Mouse (Mus musculus) stomach, embryonic 15.5 days (tissue): ENCODE data around the gene Tmem54. TPM values are rescaled to one million over a fixed set of nuclear protein-coding genes. Genes with fewer than 3 reads are reported as not detected.

Experiments used
- ATAC-seq: fragments of 200-750 bp; cut with Nextera tagmentation; 2 replicates; pipeline ENCODE4 v1.8.0; 2017; ENCODE audit warnings: low read depth, moderate number of reproducible peaks, moderate TSS enrichment; ENCODE audit not compliant: insufficient read depth, low FRiP score
- H3K27ac ChIP-seq: fragments of 300-500 bp; sonication (generic); 2 replicates; pipeline ENCODE4 v1.5.1; 2015; ENCODE audit warnings: mild to moderate bottlenecking, inconsistent platforms
- H3K27me3 ChIP-seq: fragments of 300-500 bp; sonication (generic); replicated peaks from 2 replicates; pipeline ENCODE4 v1.6.1; 2015; ENCODE audit warnings: inconsistent platforms
- H3K36me3 ChIP-seq: fragments of 300-500 bp; sonication (generic); 2 replicates; pipeline ENCODE4 v1.6.1; 2015; ENCODE audit warnings: inconsistent platforms
- H3K4me1 ChIP-seq: fragments of 300-500 bp; sonication (generic); 2 replicates; pipeline ENCODE4 v1.6.1; 2015; ENCODE audit warnings: inconsistent platforms
- H3K4me2 ChIP-seq: fragments of 300-500 bp; sonication (generic); 2 replicates; pipeline ENCODE4 v1.6.1; 2015; ENCODE audit warnings: mild to moderate bottlenecking, inconsistent platforms
- H3K4me3 ChIP-seq: fragments of 300-500 bp; sonication (generic); replicated peaks from 2 replicates; pipeline ENCODE4 v1.5.1; 2015; ENCODE audit warnings: inconsistent platforms
- H3K9ac ChIP-seq: fragments of 300-500 bp; sonication (generic); 2 replicates; pipeline ENCODE4 v1.6.1; 2015; ENCODE audit warnings: inconsistent platforms
- H3K9me3 ChIP-seq: fragments of 300-500 bp; sonication (generic); 2 replicates; pipeline ENCODE4 v1.6.1; 2016; ENCODE audit warnings: inconsistent platforms
- WGBS: fragments of 180-500 bp; shearing (Covaris S2); methylation state at CpG from one replicate; pipeline ENCODE4 v1.1.7; 2015; 5-methylcytosine and 5-hydroxymethylcytosine counted together
- polyA plus RNA-seq: library from polyadenylated mRNA; unstranded; fragments of >200 nt; fragmentation: Nextera tagmentation; extraction: Ambion mirVana; gene quantifications from 2 replicates; pipeline ENCODE4 v1.2.1, GENCODE M21; 2015

Gene Tmem54
- polyA plus RNA-seq, 1 experiment from 2014 or later, result 47.7 TPM

GRCm38 (mm10) chr4:129106073-129106472, 725 bp downstream of the Tmem54 start:
- Histone ChIP-seq H3K4me3 (peak overlapping the region; percentile 33), H3K36me3 (no peaks in the 10 kb centered on the region), H3K4me2 (peak overlapping the region; percentile 48), H3K9me3 (no peaks in the 10 kb centered on the region), H3K9ac (no peak overlapping the region), H3K27me3 (peaks cover 3% of the 10 kb centered on the region; the same call in 1 of the 2 replicates), H3K4me1 (0 out of 2 replicates have a peak, but pooled peaks cover 15% of the 10 kb centered on the region), H3K27ac (no peak overlapping the region)
- WGBS, result 33% methylated on average over 9 of the region's 9 CpGs
- ATAC-seq, result no peak

- no peak overlapping the region for H3K4me2 ChIP-seq
- H3K27me3 ChIP-seq, result peaks cover 3% of the 10 kb centered on the region; the same call in 1 of the 2 replicates
- H3K9me3 ChIP-seq, result no peaks in the 10 kb centered on the region
- no peak overlapping the region for H3K9ac ChIP-seq
- WGBS, result 55% methylated on average over 10 of the region's 10 CpGs
- peak overlapping the region; percentile 16; the same call in 1 of the 2 replicates for H3K27ac ChIP-seq
- no peak overlapping the region for H3K4me3 ChIP-seq
- ATAC-seq, result no peak
- peaks cover 22% of the 10 kb centered on the region for H3K4me1 ChIP-seq
- no peaks in the 10 kb centered on the region for H3K36me3 ChIP-seq
Observed at GRCm38 (mm10) chr4:129107348-129107899, 2.1 kb downstream of the Tmem54 start.

GRCm38 (mm10) chr4:129108624-129109023, 3.3 kb downstream of the Tmem54 start:
- no peak overlapping the region for H3K4me3 ChIP-seq
- ATAC-seq, result no peak
- H3K9me3 ChIP-seq, result no peaks in the 10 kb centered on the region
- H3K4me2 ChIP-seq, result no peak overlapping the region
- H3K36me3 ChIP-seq, result no peaks in the 10 kb centered on the region
- no peak overlapping the region for H3K27ac ChIP-seq
- no peak overlapping the region for H3K9ac ChIP-seq
- WGBS, result 81% methylated on average over 7 of the region's 7 CpGs
- H3K27me3 ChIP-seq, result peaks cover 3% of the 10 kb centered on the region; the same call in 1 of the 2 replicates
- H3K4me1 ChIP-seq, result peaks cover 33% of the 10 kb centered on the region

- H3K4me3 ChIP-seq, result no peak overlapping the region
Observed at GRCm38 (mm10) chr4:129110804-129111203, 5.5 kb downstream of the Tmem54 start.

GRCm38 (mm10) chr4:129111350-129111749, 6.0 kb downstream of the Tmem54 start:
- H3K4me2 ChIP-seq, result no peak overlapping the region
- peaks cover 25% of the 10 kb centered on the region for H3K4me1 ChIP-seq
- ATAC-seq, result no peak
- H3K27ac ChIP-seq, result no peak overlapping the region
- no peak overlapping the region for H3K4me3 ChIP-seq
- no peaks in the 10 kb centered on the region for H3K36me3 ChIP-seq
- H3K9ac ChIP-seq, result no peak overlapping the region
- WGBS, result 54% methylated on average over 11 of the region's 11 CpGs
- H3K9me3 ChIP-seq, result no peaks in the 10 kb centered on the region
- H3K27me3 ChIP-seq, result no peaks in the 10 kb centered on the region

More at GRCm38 (mm10) chr4:129110804-129111203, 5.5 kb downstream of the Tmem54 start:
- Histone ChIP-seq H3K4me1 (peaks cover 26% of the 10 kb centered on the region), H3K36me3 (no peaks in the 10 kb centered on the region), H3K9ac (no peak overlapping the region), H3K9me3 (no peaks in the 10 kb centered on the region), H3K27ac (no peak overlapping the region), H3K4me2 (no peak overlapping the region), H3K27me3 (no peaks in the 10 kb centered on the region)
- WGBS, result 81% methylated on average over 6 of the region's 6 CpGs
- ATAC-seq, result no peak

GRCm38 (mm10) chr4:129112231-129112630, 6.9 kb downstream of the Tmem54 start:
- Histone ChIP-seq H3K36me3 (no peaks in the 10 kb centered on the region), H3K4me1 (peaks cover 21% of the 10 kb centered on the region), H3K4me3 (no peak overlapping the region), H3K27ac (0 out of 2 replicates have a peak overlapping the region, but pooled peaks have one; percentile 7), H3K9me3 (no peaks in the 10 kb centered on the region), H3K4me2 (peak overlapping the region; percentile 34; the same call in 1 of the 2 replicates), H3K9ac (no peak overlapping the region), H3K27me3 (no peaks in the 10 kb centered on the region)
- ATAC-seq, result peak; percentile 32; the same call in 1 of the 2 replicates
- 61% methylated on average over 13 of the region's 13 CpGs for WGBS

- 33% methylated on average over 28 of the region's 28 CpGs for WGBS
- H3K36me3 ChIP-seq, result no peaks in the 10 kb centered on the region
- peak; percentile 70 for ATAC-seq
- no peak overlapping the region for H3K9ac ChIP-seq
- no peak overlapping the region for H3K4me3 ChIP-seq
- H3K27me3 ChIP-seq, result no peaks in the 10 kb centered on the region
- no peak overlapping the region for H3K27ac ChIP-seq
- H3K9me3 ChIP-seq, result no peaks in the 10 kb centered on the region
- no peak overlapping the region for H3K4me2 ChIP-seq
- H3K4me1 ChIP-seq, result peaks cover 18% of the 10 kb centered on the region
Observed at GRCm38 (mm10) chr4:129113083-129113988, 8.0 kb downstream of the Tmem54 start.

- no peaks in the 10 kb centered on the region for H3K36me3 ChIP-seq
- peaks cover 17% of the 10 kb centered on the region for H3K27me3 ChIP-seq
- no peak for ATAC-seq
- H3K9ac ChIP-seq, result no peak overlapping the region
- H3K27ac ChIP-seq, result no peak overlapping the region
- H3K4me1 ChIP-seq, result peaks cover 30% of the 10 kb centered on the region
- no peak overlapping the region for H3K4me3 ChIP-seq
- no peaks in the 10 kb centered on the region for H3K9me3 ChIP-seq
- H3K4me2 ChIP-seq, result no peak overlapping the region
- 90% methylated on average over 8 of the region's 8 CpGs for WGBS
Observed at GRCm38 (mm10) chr4:129116703-129117102, 11.4 kb downstream of the Tmem54 start.

GRCm38 (mm10) chr4:129117720-129118510, 12.6 kb downstream of the Tmem54 start:
- Histone ChIP-seq H3K27me3 (peaks cover 24% of the 10 kb centered on the region), H3K9ac (no peak overlapping the region), H3K4me1 (peaks cover 19% of the 10 kb centered on the region; the same call in 1 of the 2 replicates), H3K36me3 (no peaks in the 10 kb centered on the region), H3K9me3 (no peaks in the 10 kb centered on the region), H3K4me2 (no peak overlapping the region), H3K27ac (no peak overlapping the region), H3K4me3 (no peak overlapping the region)
- WGBS, result 87% methylated on average over 14 of the region's 14 CpGs
- no peak for ATAC-seq

- no peak overlapping the region for H3K4me2 ChIP-seq
- H3K27me3 ChIP-seq, result peaks cover 28% of the 10 kb centered on the region
- no peaks in the 10 kb centered on the region for H3K9me3 ChIP-seq
- no peaks in the 10 kb centered on the region for H3K36me3 ChIP-seq
- no peak overlapping the region for H3K4me3 ChIP-seq
- peaks cover 13% of the 10 kb centered on the region; the same call in 1 of the 2 replicates for H3K4me1 ChIP-seq
- WGBS, result 67% methylated on average over 10 of the region's 10 CpGs
- ATAC-seq, result no peak
- H3K9ac ChIP-seq, result no peak overlapping the region
- H3K27ac ChIP-seq, result no peak overlapping the region
Observed at GRCm38 (mm10) chr4:129119708-129120107, 14.4 kb downstream of the Tmem54 start.

- peaks cover 34% of the 10 kb centered on the region for H3K27me3 ChIP-seq
- no peak overlapping the region for H3K9ac ChIP-seq
- WGBS, result 1% methylated on average over 54 of the region's 59 CpGs
- no peaks in the 10 kb centered on the region for H3K9me3 ChIP-seq
- H3K27ac ChIP-seq, result no peak overlapping the region
- H3K36me3 ChIP-seq, result no peaks in the 10 kb centered on the region
- ATAC-seq, result peak; percentile 40
- peaks cover 24% of the 10 kb centered on the region for H3K4me1 ChIP-seq
- H3K4me2 ChIP-seq, result peak overlapping the region; percentile 93
- H3K4me3 ChIP-seq, result peak overlapping the region; percentile 44
Observed at GRCm38 (mm10) chr4:129120520-129121445, 15.4 kb downstream of the Tmem54 start.
